Mouse (Mus musculus): ENCODE measurements around the gene Atp13a2. TPM values are rescaled to one million over a fixed set of nuclear protein-coding genes. Genes with fewer than 3 reads are reported as not detected.

The Atp13a2 gene
- 22.3 and 34.0 TPM in 2 replicates for total RNA-seq (2014; fragmentation: Nextera tagmentation)
- total RNA-seq (2017) = 21.4 and 26.6 TPM in 2 replicates
- polyA plus RNA-seq (2012) = 67.7 and 124 TPM in 2 replicates

- peaks cover 32% of the 10 kb centered on the region for H3K36me3 ChIP-seq (replicated peaks)
- peaks cover 64% of the 10 kb centered on the region for H3K4me1 ChIP-seq (ENCODE audit: insufficient read depth, low read depth, low read length)
- no peaks in the 10 kb centered on the region for H3K9me3 ChIP-seq (replicated peaks)
- TF ChIP-seq GATA1 (IDR thresholded peaks at IDR 0.05; ENCODE audit: borderline replicate concordance, low read length) (no peak), POLR2AphosphoS5 (IDR thresholded peaks at IDR 0.05; ENCODE audit: insufficient replicate concordance, low read depth, low read length) (no peak), GATA2 (IDR thresholded peaks at IDR 0.05; ENCODE audit: borderline replicate concordance, low read depth, low read length) (no peak), TAL1 (conservative IDR thresholded peaks at IDR 0.05; ENCODE audit: low read depth, low read length) (no peak), CTCF (IDR thresholded peaks at IDR 0.05; ENCODE audit: low read depth, low read length) (no peak)
- peaks cover 4% of the 10 kb centered on the region; the same call in 1 of the 2 replicates for H3K27me3 ChIP-seq (ENCODE audit: insufficient read depth, low read length)
- DNase-seq (ENCODE audit: low spot score) = peak; percentile 89
- ATAC-seq (ENCODE audit: extremely low read depth, insufficient number of reproducible peaks, low FRiP score, poor library complexity, severe bottlenecking) = peak; percentile 58
- H3K4me3 ChIP-seq (ENCODE audit: low read depth, low read length) = peak within 1 kb of the TSS; percentile 92
These were observed at the start of gene Atp13a2 for GRCm38 (mm10) chr4:140986711-140987395. TSS of gene Atp13a2 (plus strand) at chr4:140986873.

- Histone ChIP-seq H3K9me3 (replicated peaks) (no peaks in the 10 kb centered on the region), H3K4me3 (ENCODE audit: low read depth, low read length) (no peak overlapping the region), H3K27me3 (ENCODE audit: insufficient read depth, low read length) (peaks cover 7% of the 10 kb centered on the region; the same call in 1 of the 2 replicates), H3K4me1 (ENCODE audit: insufficient read depth, low read depth, low read length) (no peaks in the 10 kb centered on the region), H3K36me3 (replicated peaks) (no peaks in the 10 kb centered on the region)
- TF ChIP-seq CTCF (IDR thresholded peaks at IDR 0.05; ENCODE audit: low read depth, low read length) = no peak
- TF ChIP-seq TAL1 (conservative IDR thresholded peaks at IDR 0.05; ENCODE audit: low read depth, low read length) = no peak
- TF ChIP-seq POLR2AphosphoS5 (IDR thresholded peaks at IDR 0.05; ENCODE audit: insufficient replicate concordance, low read depth, low read length) = no peak
- TF ChIP-seq GATA1 (IDR thresholded peaks at IDR 0.05; ENCODE audit: borderline replicate concordance, low read length) = no peak
- TF ChIP-seq GATA2 (IDR thresholded peaks at IDR 0.05; ENCODE audit: borderline replicate concordance, low read depth, low read length) = no peak
- ATAC-seq (ENCODE audit: extremely low read depth, insufficient number of reproducible peaks, low FRiP score, poor library complexity, severe bottlenecking) (no peak), DNase-seq (ENCODE audit: low spot score) (no peak)
These were observed 42.3 kb upstream of the Atp13a2 start for GRCm38 (mm10) chr4:140944356-140944755.

GRCm38 (mm10) chr4:140944961-140945442, 41.7 kb upstream of the Atp13a2 start:
- ATAC-seq (ENCODE audit: extremely low read depth, insufficient number of reproducible peaks, low FRiP score, poor library complexity, severe bottlenecking) = peak; percentile 15; the same call in 1 of the 2 replicates
- H3K9me3 ChIP-seq (replicated peaks) = no peaks in the 10 kb centered on the region
- no peak overlapping the region for H3K4me3 ChIP-seq (ENCODE audit: low read depth, low read length)
- no peaks in the 10 kb centered on the region for H3K36me3 ChIP-seq (replicated peaks)
- H3K27me3 ChIP-seq (ENCODE audit: insufficient read depth, low read length) = peaks cover 11% of the 10 kb centered on the region; the same call in 1 of the 2 replicates
- no peaks in the 10 kb centered on the region for H3K4me1 ChIP-seq (ENCODE audit: insufficient read depth, low read depth, low read length)
- TF ChIP-seq GATA1 (IDR thresholded peaks at IDR 0.05; ENCODE audit: borderline replicate concordance, low read length) (no peak), POLR2AphosphoS5 (IDR thresholded peaks at IDR 0.05; ENCODE audit: insufficient replicate concordance, low read depth, low read length) (no peak), TAL1 (conservative IDR thresholded peaks at IDR 0.05; ENCODE audit: low read depth, low read length) (no peak), GATA2 (IDR thresholded peaks at IDR 0.05; ENCODE audit: borderline replicate concordance, low read depth, low read length) (no peak), CTCF (IDR thresholded peaks at IDR 0.05; ENCODE audit: low read depth, low read length) (no peak)
- DNase-seq (ENCODE audit: low spot score) = no peak

GRCm38 (mm10) chr4:140945571-140945970, 41.1 kb upstream of the Atp13a2 start:
- ATAC-seq (ENCODE audit: extremely low read depth, insufficient number of reproducible peaks, low FRiP score, poor library complexity, severe bottlenecking) (no peak), DNase-seq (ENCODE audit: low spot score) (no peak)
- Histone ChIP-seq H3K9me3 (replicated peaks) (no peaks in the 10 kb centered on the region), H3K36me3 (replicated peaks) (no peaks in the 10 kb centered on the region), H3K4me3 (ENCODE audit: low read depth, low read length) (no peak overlapping the region), H3K4me1 (ENCODE audit: insufficient read depth, low read depth, low read length) (no peaks in the 10 kb centered on the region), H3K27me3 (ENCODE audit: insufficient read depth, low read length) (peaks cover 13% of the 10 kb centered on the region; the same call in 1 of the 2 replicates)
- TF ChIP-seq TAL1 (conservative IDR thresholded peaks at IDR 0.05; ENCODE audit: low read depth, low read length) = no peak
- no peak for TF ChIP-seq POLR2AphosphoS5 (IDR thresholded peaks at IDR 0.05; ENCODE audit: insufficient replicate concordance, low read depth, low read length)

- Histone ChIP-seq H3K4me3 (ENCODE audit: low read depth, low read length) (no peak overlapping the region), H3K4me1 (ENCODE audit: insufficient read depth, low read depth, low read length) (no peaks in the 10 kb centered on the region), H3K27me3 (ENCODE audit: insufficient read depth, low read length) (peaks cover 15% of the 10 kb centered on the region; the same call in 1 of the 2 replicates), H3K36me3 (replicated peaks) (no peaks in the 10 kb centered on the region), H3K9me3 (replicated peaks) (no peaks in the 10 kb centered on the region)
- TF ChIP-seq CTCF (IDR thresholded peaks at IDR 0.05; ENCODE audit: low read depth, low read length) = no peak
- TF ChIP-seq GATA1 (IDR thresholded peaks at IDR 0.05; ENCODE audit: borderline replicate concordance, low read length) = no peak
- no peak for TF ChIP-seq GATA2 (IDR thresholded peaks at IDR 0.05; ENCODE audit: borderline replicate concordance, low read depth, low read length)
- no peak for TF ChIP-seq POLR2AphosphoS5 (IDR thresholded peaks at IDR 0.05; ENCODE audit: insufficient replicate concordance, low read depth, low read length)
- no peak for TF ChIP-seq TAL1 (conservative IDR thresholded peaks at IDR 0.05; ENCODE audit: low read depth, low read length)
- DNase-seq (ENCODE audit: low spot score) (no peak), ATAC-seq (ENCODE audit: extremely low read depth, insufficient number of reproducible peaks, low FRiP score, poor library complexity, severe bottlenecking) (no peak)
These were observed 40.6 kb upstream of the Atp13a2 start for GRCm38 (mm10) chr4:140946048-140946447.

- ATAC-seq (ENCODE audit: extremely low read depth, insufficient number of reproducible peaks, low FRiP score, poor library complexity, severe bottlenecking) = no peak
- no peaks in the 10 kb centered on the region for H3K36me3 ChIP-seq (replicated peaks)
- H3K9me3 ChIP-seq (replicated peaks) = no peaks in the 10 kb centered on the region
- H3K4me3 ChIP-seq (ENCODE audit: low read depth, low read length) = no peak overlapping the region
- H3K4me1 ChIP-seq (ENCODE audit: insufficient read depth, low read depth, low read length) = no peaks in the 10 kb centered on the region
- TF ChIP-seq TAL1 (conservative IDR thresholded peaks at IDR 0.05; ENCODE audit: low read depth, low read length) = no peak
- TF ChIP-seq GATA2 (IDR thresholded peaks at IDR 0.05; ENCODE audit: borderline replicate concordance, low read depth, low read length) = no peak
- TF ChIP-seq GATA1 (IDR thresholded peaks at IDR 0.05; ENCODE audit: borderline replicate concordance, low read length) = no peak
- TF ChIP-seq POLR2AphosphoS5 (IDR thresholded peaks at IDR 0.05; ENCODE audit: insufficient replicate concordance, low read depth, low read length) = no peak
- no peak for TF ChIP-seq CTCF (IDR thresholded peaks at IDR 0.05; ENCODE audit: low read depth, low read length)
- no peak for DNase-seq (ENCODE audit: low spot score)
- peaks cover 15% of the 10 kb centered on the region; the same call in 1 of the 2 replicates for H3K27me3 ChIP-seq (ENCODE audit: insufficient read depth, low read length)
These were observed 40.0 kb upstream of the Atp13a2 start for GRCm38 (mm10) chr4:140946580-140947205.

Measured in G1E (cell line).